Mouse (Mus musculus) stomach, postnatal 0 days (tissue): ENCODE measurements around the gene Aldh1b1.

Experiments
- CTCF ChIP-seq: IDR thresholded peaks from 2 replicates; pipeline ENCODE4 v1.5.1; 2016; ENCODE audit warnings: antibody characterized with exemption, low read depth, mild to moderate bottlenecking, moderate library complexity
- EP300 ChIP-seq: optimal IDR thresholded peaks from 2 replicates; pipeline ENCODE3; 2016; ENCODE audit warnings: antibody characterized with exemption

- TF ChIP-seq CTCF: peak; percentile 46
- peak; percentile 61 for TF ChIP-seq EP300
Observed at GRCm38 (mm10) chr4:45755881-45756280, 42.9 kb upstream of the Aldh1b1 start.
